Mouse (Mus musculus): Measurements from ENCODE around the gene Gm13288.
"Not testable (repeated sequence)": the region's sequence is repeated elsewhere in the genome, so short reads cannot be mapped to it uniquely, and the experiment has no call there.

DNA sequence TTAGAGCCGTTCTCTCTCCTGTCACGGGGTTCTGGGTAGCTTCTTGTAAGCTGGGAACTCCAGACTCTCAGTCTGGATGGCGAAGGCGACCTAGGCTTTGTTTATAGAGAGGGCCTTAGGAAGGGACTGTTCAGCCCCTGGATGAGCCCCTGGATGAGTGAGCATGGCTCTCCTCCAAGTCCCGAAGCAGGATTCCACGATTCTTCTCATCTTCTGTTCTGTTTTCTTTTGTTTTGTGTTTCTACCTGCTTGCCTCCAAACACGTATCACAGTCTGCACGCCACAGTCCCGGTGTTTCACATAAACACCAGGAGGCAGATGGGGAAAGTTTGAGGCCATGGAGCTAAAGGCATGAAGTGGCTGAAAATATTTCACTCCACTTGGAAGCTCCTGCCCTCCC lies 46.6 kb upstream of the Gm13288 start:
- not testable (repeated sequence) for TF ChIP-seq CTCF (IDR thresholded peaks at IDR 0.05; ENCODE audit: control insufficient read depth, insufficient read depth, insufficient read length); MAX (IDR thresholded peaks at IDR 0.05); FOSL1 (IDR thresholded peaks at IDR 0.05; ENCODE audit: insufficient read depth, low read length, poor library complexity, severe bottlenecking); CEBPB (IDR thresholded peaks at IDR 0.05; ENCODE audit: low read depth); USF1 (IDR thresholded peaks at IDR 0.05; ENCODE audit: low read depth); MYOG (IDR thresholded peaks at IDR 0.05; ENCODE audit: control insufficient read depth, extremely low read depth, insufficient read length)
